Mouse (Mus musculus): ENCODE data around the gene Pfkm.

Pfkm gene

GRCm38 (mm10) chr15:98139763-98140162 lies 47.4 kb downstream of the Pfkm start:
- DNase-seq (ENCODE audit: low read depth, low spot score): no peak

- DNase-seq (ENCODE audit: low read depth, low spot score): no peak
Observed at GRCm38 (mm10) chr15:98140809-98141208, 48.4 kb downstream of the Pfkm start.

DNA sequence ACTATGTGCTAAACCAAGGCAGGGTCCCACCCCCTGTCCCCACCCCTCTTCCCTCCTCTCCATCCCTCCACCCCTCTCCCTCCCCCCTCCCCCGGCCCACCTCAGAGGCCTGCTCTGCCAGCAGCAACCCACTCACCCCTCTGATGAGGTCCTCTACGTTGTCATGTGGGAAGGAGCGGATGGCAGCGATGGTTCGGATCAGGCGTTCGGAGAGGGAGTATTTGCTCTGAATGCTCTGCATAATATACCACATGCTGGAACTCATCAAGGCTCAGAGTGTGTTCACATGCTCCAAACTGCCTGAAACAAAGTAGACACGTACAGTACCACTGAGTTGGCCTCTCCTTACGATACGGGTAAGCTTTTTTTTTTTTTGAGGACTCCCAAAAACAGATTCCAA lies 50.1 kb downstream of the Pfkm start:
- DNase-seq (ENCODE audit: low read depth, low spot score): no peak

DNA sequence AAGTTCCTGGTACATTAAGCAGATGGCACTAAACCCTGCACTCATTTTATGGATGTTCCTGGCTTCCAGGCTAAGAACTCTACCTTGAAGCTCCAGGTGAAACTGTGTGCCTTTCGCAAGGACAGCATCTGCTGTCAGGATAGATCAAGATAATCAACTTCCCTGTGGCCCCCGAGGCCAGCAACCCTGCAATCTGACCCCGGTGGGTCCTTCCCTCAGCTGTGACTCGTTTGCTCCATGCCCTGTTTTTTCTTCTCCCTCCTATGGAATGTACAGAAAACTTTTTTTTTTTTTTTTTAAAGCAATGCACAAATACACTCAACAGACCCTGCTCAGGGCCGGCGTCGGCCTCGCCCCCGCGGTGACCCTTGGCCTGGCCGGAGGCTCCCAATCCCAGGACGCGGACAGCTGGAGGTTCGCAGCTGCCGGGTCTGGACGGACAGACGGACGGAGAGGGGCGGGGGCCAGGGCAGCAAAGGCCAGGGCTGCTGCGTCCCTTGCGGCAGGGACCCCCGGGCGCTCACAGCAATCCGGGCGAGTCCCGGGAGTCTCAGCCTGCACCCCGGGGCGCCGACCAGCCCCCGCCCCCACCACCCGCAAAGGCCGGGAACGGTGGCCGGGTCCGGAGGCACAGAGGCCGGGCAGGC lies 52.6 kb downstream of the Pfkm start:
- DNase-seq (ENCODE audit: low read depth, low spot score): peak; percentile 9

DNA sequence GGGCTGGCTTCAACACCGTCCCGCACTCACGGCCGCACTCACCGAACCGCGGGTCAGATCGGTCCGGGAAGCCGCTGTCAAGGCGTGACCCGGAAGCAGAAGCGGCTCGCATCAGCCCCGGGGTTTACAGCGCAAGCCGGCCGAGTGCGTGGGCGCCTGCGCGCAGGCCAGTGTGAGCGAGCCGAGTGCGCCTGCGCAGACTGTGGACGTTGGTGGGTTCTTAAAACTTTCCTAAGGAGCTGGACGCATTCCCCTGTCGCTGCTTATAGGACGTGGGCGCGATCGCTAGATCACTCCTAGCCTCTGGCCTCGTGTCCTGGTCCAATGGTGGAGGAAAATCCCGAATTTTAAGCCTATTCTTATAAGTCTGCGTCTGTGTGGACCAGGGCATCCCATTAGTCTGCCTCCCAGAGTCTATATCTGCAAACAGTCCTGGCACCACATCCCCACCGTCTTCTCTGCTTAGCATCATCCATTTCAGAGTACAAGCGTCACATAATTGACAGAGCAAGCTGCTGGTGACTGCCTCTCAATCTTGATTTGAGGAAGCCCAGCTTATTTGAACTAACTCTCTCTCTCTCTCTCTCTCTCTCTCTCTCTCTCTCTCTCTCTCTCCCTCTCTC lies 53.3 kb downstream of the Pfkm start:
- DNase-seq (ENCODE audit: low read depth, low spot score): peak; percentile 78

DNA sequence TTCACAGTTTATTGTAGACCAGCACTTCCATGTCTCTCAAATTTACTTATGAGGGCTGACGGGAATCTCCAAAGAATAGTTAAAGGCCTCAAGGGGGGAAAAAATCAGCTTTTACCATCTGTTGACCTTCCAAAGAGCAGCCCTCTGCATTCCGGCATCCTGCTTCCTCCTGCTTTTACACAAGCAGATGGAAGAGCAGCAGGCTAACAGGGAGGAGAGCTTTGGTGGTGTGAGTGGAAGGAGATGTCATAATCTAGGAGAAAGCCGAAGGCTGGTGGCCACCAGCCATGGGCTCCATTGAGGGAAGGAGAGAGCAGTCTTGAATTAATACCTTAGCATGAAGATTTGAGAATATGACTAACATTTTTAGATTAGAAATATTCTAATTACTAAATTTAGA lies 56.0 kb downstream of the Pfkm start:
- no peak for DNase-seq (ENCODE audit: low read depth, low spot score)

DNA sequence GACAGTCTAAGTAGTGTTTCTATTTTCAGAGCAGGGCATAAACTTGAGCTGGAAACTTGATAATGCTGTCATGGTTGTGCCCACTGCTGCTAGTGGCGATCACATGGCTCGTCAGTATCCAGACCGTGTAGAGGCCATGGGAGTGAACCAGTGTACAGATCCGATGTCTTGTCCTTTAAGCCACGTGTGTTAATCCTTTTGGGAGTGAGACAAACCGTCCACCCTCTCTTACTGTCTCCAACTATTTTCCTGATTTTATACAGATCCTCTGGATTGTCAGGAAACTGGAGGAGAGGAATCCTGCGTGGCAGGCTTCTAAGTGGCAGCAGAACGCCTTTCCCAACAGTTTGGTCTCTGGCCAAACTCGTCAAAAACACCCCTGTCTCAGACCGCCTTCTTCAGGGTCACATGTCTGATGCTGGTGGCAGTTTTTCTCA lies 56.8 kb downstream of the Pfkm start:
- no peak for DNase-seq (ENCODE audit: low read depth, low spot score)

- DNase-seq (ENCODE audit: low read depth, low spot score): no peak
Observed at GRCm38 (mm10) chr15:98152916-98153315, 60.5 kb downstream of the Pfkm start.

GRCm38 (mm10) chr15:98153625-98154024 lies 61.2 kb downstream of the Pfkm start:
- DNase-seq (ENCODE audit: low read depth, low spot score): peak; percentile 32

GRCm38 (mm10) chr15:98154146-98154545 lies 61.8 kb downstream of the Pfkm start:
- no peak for DNase-seq (ENCODE audit: low read depth, low spot score)

DNA sequence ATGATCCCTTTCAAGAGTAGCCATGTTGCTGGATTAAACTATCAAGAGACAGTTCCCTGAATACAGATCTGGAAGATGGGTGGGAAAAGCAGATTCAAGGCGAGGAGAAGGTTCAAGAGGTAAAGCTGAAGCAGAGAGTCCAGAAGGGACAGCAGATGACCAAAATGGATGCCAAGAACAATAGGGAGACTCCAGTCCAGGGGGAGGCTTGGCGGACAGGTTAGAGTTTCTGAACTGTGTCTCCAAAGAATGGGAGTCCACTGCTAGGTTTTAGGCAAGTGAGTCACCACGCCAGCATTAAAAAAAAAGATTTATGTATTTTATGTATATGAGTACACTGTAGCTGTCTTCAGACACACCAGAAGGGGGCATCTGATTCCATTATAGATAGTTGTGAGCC lies 62.2 kb downstream of the Pfkm start:
- no peak for DNase-seq (ENCODE audit: low read depth, low spot score)

DNA sequence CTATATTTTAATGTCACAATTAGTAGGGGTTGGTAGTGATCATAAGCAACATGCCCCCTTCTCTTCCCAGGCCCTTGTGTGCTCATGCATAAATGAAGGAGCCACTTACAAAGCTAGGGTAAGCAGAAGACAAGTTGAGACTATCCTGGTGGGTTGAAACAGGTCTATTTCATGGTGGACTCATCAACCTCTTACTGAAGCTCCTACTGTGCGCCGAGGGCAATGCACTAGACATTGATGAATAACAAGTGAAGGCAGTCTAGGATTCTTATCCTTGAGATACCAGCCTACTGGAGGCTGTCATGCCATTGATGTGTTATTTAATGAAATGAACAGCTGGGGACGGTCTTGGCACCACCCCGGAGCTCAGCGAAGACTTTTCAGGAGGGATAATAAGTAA lies 62.9 kb downstream of the Pfkm start:
- no peak for DNase-seq (ENCODE audit: low read depth, low spot score)

DNA sequence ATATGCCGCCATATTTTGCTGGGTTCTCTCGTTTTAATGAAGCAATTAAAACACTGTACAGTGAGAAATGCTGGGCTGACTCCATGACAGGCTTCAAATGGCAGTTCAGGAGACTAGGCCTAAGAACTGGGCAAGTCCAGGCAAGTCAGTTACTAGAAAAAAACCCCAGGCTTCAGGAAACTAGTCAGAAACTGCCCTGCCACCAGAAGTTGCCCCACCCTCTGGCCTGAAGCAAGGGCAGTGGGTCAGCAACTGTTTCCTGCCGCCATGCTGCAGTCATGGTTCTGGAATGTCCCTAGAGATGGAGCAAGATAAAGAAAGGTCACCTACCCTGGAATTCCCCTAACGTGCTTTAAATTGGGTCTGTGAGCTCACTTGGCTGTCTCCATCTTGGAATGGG lies 63.6 kb downstream of the Pfkm start:
- no peak for DNase-seq (ENCODE audit: low read depth, low spot score)

GRCm38 (mm10) chr15:98157253-98157652 lies 64.9 kb downstream of the Pfkm start:
- no peak for DNase-seq (ENCODE audit: low read depth, low spot score)

- DNase-seq (ENCODE audit: low read depth, low spot score): no peak
Observed at GRCm38 (mm10) chr15:98161026-98161805, 68.8 kb downstream of the Pfkm start.

DNA sequence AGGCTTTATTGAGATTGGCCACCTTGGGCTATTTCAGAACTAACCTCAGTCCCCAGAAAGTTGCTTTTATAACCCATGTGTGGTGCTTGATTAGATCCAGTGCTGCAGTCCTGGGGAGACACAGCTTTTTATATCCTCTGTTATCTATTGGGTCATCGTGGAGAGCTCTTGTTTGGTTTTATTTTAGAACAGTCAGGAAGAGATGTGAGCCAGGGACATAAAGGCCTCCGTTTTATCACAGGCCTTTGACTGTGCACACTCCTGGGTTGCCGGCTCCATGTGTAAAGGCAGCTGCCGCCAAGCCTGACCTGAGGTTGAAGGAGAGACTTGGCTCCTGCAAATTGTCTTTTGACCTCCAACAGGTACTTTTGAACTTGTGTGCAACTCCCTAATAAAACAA lies 70.2 kb downstream of the Pfkm start:
- DNase-seq (ENCODE audit: low read depth, low spot score): no peak

- DNase-seq (ENCODE audit: low read depth, low spot score): no peak
Observed at GRCm38 (mm10) chr15:98165525-98165924, 73.1 kb downstream of the Pfkm start, which contains the start of gene Asb8. Asb8 (minus strand) TSS chr15:98165625.

GRCm38 (mm10) chr15:98166963-98167644 lies 74.7 kb downstream of the Pfkm start, which contains the start of gene Ccdc184:
Ccdc184 (plus strand) TSS chr15:98167158.
- no peak for DNase-seq (ENCODE audit: low read depth, low spot score)

GRCm38 (mm10) chr15:98167645-98168621 lies 75.5 kb downstream of the Pfkm start:
- no peak for DNase-seq (ENCODE audit: low read depth, low spot score)

DNA sequence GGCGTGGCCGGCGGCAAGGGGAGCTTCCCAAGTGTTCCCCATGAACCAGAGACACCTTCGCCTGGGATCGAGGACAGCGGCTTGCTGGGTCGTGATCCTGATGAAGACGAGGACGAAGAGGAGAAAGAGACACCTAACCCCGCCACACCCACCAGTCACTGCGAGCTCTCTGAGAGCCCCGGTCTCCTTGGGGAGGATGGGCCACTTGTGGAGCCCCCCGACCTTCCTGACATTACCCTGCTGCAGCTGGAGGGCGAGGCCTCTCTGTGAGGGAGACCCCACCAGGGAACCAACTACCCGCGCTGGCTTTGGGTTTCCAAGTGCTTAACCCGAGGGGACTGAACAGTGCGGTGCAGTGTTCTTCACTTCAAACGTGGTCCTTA lies 76.2 kb downstream of the Pfkm start:
- DNase-seq (ENCODE audit: low read depth, low spot score): no peak

DNA sequence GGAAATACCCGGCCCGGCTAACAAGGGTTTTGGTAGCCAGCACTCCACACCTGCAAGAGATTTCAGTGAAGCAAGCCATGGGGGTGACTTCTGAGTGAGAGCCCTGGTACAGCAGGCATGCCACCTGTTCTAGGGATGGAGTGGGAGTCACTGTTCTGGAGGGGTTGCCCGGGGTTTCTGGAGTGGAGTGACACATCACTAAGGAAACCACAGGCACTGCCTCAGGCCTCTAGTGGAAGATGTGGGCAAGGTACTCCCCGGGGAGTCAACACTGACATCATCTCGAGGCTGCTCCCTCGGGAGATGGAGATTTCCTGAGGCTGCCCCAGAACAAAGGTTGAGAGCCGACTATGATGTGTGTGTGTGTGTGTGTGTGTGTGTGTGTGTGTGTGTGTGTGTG lies 78.0 kb downstream of the Pfkm start:
- no peak for DNase-seq (ENCODE audit: low read depth, low spot score)

Data from c-Kit-negative CD71-positive TER-119-positive erythroid progenitor cells, embryonic 14.5 days (primary cell).